Mouse (Mus musculus) spleen, postnatal 36 days (tissue): ENCODE results near the gene Fam166b.

Source experiments
- DNase-seq, 2 experiments: peaks; one replicate each; pipeline ENCODE4 v3.0.0; 2022; ENCODE audit warnings: low spot score in 2 of 2, mixed read lengths in 1 of 2

Gene Fam166b

DNA sequence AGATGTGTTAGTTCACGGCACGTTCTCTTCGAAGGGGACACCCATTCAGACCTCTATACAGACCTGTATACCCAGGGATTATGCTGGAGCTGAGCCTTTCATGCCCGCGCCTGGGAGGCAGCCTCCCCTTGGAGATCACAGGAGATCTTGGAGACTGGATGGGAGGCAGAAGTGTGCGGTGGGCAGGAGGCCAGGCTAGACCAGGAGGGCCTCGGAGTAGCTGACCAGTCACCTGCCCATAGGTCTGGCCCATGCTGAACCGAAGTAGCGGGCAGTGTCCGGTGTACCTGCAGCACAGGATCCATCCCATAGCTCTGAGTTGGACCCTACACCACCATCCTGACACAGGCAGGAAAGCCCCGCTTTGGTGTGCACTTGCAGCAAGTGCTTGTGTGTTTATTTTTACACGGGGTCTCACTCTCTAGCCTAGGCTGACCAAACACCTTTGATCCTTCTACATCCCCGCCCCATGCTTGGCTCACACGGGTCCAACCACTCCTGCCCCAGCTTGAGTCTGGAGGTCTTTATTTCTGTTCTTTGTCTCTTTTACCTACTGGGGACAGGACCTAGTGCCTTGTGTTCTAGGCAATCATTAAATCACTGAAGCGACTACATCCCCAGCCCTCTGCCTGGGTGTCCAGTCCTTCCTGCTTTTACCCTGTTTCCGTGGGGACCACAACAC, 613 bp downstream of the Fam166b start:
- DNase-seq, result no peak

DNA sequence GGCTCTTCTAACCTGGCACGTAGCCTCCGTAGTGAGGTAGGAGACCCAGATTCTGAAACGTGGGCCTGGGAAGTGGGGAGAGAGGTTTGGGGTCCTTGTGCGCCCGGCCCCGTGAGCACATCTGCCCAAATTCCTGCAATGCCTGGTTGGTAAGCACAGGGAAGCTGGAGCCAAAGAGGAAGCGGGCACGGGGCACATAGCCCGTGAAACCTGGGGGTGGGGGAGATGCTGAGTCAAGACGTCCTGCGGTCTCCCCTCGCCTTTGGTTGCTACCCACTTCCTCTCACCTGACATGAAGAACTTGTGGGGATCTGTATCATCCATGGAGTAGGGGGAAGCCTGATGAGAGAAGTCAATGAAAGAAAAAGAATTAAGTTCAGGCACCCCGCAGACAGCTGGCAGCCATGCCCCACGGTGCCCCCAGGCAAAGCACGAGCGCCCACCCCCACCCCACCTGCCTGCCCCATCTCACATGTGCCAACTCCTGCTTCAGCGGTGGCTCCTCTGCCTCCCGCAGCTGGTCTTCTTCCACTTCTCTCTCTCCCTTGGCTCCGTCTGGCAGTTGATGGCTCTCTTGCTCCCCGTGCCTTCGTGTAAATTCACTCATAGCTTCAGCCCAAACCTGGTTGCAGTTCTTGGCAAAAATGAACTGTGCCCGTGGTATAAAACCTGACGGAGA, 1.3 kb downstream of the Fam166b start:
- peak; percentile 32 to 40 for DNase-seq

DNA sequence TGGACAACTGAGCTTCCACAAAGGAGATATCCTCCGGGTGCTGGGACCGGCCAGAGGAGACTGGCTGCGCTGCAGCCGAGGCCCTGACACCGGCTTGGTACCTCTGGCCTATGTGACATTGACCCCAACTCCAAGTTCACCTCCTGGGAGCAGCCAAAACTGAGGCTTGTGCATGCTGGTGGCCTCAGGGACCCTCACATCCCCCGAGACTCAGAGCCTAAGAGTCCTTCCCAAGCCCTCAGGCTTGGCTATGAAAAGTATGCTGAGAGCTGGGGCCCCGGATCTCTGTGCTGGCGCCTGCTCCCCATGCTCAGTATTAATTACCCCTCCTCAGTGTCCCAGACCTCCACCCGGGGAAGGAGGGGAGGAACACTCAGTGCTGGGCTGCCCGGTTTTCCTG, 2.4 kb downstream of the Fam166b start:
- no peak for DNase-seq

DNA sequence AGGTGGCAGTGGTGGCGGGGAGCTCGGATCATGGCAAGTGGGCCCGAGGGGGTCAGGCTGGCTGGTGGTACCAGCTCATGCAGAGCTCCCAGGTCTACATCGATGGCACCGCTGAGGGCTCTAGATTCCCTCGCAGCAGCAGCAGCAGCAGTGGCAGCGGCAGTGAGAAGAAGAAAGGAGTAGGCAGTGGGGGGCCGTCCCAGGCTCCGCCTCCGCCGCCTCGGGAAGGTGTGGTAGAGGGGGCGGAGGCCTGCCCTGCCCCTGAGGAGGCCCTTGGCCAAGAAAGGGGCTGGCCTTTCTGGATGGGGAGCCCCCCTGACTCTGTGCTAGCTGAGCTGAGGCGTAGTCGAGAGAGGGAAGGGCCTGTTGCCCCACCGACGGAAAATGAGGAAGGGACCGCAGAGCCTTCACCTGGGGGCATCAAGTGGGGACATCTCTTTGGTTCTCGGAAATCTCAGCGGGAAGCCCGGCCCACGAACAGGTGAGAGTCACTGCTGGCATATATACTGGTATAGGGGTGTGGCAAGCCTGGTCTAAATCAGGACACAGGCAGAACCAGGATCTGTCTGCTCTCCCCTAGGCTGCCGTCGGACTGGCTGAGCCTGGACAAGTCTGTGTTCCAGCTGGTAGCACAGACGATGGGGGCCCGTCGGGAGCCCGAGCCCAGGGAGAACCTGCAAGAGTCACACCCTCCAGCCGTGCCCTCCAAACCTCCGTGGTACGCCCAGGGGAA, 3.1 kb downstream of the Fam166b start:
- DNase-seq, result no peak

DNA sequence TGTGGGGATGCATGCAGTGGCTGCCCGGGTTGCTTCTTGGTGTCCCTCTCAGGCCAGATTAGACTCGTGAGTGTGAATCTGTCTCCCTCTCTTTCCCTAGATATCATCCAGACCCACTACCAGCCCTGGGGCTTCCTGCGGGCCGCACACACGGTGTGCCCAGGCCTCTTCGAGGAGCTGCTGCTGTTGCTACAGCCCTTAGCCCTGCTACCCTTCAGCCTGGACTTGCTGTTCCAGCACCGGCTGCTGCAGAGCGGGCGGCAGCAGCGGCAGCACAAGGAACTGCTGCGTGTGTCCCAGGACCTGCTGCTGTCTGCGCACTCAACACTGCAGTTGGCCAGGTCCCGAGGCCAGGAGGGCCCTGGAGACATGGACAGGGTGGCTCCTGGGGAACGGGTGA, 3.7 kb downstream of the Fam166b start:
- no peak for DNase-seq

DNA sequence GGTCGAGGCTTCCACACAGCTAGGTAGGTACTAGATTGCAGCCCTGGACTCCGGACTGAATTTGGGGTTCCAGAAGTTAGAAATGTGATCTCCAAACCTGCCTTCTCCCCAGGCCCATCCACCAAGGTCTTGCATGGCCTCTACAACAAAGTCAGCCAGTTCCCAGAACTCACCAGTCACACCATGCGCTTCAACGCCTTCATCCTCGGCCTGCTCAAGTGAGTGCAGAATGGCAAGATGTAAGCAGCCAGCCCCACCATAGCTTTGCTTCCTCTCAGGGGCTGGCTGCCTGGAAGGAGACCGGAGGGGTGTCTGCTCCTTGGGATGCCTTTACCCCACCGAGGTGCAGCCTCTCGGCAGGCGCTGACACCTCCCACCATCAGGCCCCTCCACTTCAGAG, 4.9 kb downstream of the Fam166b start:
- DNase-seq, result no peak

DNA sequence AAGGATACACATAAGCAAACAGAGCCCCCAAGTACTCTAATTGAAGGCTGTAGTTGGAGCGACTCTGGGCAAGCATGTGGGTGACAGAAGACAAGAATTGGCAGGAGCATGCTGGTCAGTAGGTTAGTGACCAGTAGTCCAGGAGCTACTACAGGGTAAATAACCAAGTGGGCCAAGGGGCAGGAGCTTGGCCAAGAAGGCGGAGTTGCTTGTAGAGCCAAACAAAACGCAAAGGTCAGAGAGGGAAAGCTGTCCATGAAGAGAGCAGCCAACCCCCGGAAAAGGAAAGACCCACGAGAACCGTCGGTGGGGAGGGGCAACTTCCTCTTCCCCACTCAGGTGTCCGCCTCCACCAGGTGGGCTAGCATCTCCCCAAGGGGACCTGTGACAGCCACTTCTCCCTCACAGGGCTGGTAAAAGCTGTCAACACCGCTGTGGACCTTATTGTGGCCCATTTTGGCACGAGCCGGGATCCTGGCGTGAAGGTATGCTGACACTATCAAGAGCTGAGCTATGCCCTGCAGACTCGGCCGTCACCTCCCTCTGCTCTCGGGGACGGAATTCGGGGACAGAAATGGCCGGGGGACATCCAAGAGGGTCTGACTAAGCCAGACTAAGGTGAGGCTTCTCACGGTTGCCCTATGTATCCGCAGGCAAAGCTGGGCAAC, 5.5 kb downstream of the Fam166b start:
- no peak for DNase-seq

DNA sequence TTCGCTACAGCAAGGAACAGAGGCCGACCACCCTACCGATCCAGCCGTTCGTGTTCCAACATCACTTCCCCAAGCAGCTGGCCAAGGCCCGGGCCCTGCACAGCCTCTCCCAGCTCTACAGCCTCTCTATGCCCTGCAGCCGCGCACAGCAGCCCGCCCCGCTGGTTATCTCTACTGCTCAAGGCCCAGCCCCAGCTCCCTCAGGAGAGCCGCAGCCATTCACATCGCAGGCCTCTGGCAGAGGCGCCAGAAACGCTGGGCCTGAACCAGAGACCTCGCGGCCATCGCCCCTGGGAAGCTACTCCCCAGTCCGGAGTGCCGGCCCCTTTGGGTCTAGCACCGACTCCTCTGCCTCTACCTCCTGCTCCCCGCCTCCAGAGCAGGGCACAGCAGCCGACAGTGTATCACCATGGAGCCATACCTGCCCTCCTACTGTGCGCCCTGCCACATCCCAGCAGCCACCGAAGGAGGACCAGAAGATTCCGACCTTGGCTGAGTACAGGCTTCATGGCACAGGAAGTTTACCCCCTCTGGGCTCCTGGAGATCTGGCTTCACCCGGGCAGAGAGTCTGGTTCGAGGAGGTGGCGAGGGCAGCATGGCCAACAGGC, 7.2 kb downstream of the Fam166b start:
- DNase-seq, result no peak

DNA sequence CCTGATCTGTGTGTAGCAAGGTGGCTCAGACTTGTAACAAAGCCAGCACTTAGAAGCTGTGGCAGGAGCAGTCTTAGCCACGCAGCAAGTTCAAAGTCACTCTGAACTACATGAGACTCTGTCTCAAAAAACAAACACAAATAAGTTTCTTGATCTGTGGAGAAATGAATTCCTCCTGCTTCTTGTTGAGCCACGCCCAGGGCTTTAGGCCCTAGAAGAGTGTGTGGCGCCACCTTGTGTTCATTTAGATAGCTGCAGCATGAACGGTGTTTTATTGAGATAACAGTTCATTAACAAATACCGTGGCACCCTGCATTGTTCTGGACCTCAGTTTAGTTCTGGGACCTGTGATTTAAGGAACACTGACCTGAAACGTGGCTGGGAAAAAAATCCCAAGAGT, 8.6 kb downstream of the Fam166b start:
- peak; percentile 38 to 63 for DNase-seq

DNA sequence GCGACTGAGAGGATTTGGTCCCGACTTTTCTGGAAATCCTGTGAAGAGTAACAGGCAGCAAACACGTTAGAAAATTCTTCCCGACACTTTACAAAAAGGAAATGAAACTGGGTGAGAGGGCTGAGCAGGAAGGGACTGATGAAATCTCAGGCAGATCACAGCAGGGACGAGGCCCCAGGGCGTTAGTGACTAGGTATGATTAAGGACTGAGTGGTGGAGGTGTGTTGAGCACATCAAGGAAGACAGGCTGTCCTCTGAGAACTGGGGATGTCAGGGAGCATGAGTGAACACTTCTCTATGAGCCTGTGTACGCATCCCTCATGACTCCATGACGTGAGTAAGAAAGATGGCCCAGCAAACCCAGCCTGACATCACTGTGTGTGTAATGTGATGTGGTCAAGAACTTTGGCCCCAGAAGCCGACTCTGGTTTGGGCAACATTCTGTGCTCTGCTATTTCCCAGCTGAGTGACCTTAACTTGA, 9.1 kb downstream of the Fam166b start:
- no peak for DNase-seq

DNA sequence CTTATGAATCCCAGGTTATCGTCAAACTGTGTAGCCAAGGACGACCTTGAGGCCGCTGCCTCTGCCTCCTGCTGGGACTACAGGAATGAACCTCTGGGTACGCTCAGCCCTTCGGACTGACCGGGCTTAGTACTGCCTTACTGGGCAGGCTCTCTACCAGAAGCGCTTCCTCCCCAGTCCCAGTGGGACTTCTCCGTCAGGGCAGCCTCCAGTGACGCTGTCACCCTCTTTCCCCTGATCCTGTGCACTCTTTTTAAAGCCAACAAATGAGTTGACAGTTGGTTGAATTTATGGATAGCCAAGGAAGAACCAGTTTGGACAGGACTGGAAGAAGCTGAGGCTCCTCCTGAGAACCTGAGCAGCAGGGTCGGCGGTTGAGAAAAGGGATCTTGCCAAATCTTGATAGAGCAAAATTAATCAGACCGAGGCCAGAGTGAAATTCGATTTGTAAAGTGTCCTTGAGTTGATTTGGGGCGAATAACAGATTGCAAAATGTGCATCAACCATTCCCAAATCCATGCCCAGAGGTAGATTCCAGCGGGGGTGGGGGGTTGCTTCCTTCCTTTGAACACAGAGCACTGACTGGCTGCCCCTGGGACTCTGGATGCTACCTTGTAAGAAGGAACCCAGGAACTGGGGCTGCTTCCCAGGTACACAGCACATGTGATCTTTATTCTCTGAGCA, 9.8 kb downstream of the Fam166b start:
- DNase-seq, result no peak

DNA sequence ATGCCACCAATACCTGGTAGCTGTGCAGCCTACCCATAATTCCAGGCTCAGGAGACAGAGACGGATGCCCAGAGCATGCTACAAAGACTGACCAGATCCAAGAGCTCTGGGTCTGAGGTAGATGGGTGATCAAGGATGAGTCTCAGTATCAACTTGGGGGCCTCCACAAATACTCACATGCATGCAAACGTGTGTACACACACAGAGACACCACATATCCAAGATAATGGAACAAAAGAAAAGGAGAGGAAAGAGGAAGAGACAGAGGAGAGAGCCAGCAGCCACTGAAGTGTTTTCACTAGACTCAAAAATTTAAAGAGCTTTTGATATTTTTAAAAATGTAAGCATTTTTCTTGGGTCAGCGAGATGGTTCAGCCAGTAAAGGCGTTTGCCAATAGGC, 10.5 kb downstream of the Fam166b start:
- DNase-seq, result no peak

DNA sequence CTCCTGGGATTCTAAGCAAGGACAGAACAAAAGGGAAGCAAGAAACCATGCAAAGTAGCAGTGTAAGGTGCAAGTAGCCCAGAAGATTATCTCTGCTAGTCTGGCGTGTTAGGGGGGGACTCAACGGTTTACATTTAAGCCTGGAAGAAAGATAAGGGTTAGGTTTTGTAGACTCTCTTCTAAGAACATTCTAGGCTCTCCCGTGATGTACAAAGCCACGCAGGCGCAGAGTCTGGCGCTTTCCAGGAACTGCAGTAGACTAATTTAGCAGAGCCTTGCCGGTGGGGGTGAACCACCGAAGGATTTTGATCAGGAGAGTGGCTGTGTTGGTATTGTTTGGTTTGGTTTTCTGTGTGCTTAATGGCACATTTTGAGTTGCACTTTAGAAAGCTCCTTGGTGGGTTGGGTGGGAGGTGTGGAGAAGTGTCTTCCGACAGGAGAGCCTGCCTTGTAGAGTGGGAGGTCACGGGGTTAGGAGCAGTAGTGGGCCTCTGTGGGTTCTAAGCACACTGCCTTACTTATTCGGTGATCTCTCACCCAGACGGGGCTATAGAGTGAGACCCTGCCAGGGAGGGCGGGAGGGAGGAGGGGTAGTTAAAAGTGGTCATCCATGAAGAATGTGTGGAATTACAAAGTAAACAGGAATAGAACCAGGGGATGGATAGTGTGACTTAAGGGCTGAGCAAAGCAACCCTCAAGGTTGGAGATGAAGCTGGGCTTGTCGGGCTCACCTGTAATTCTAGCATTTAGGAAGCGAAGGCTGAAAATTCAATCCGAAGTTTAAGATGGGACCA, 11.5 kb downstream of the Fam166b start:
- DNase-seq, result no peak

DNA sequence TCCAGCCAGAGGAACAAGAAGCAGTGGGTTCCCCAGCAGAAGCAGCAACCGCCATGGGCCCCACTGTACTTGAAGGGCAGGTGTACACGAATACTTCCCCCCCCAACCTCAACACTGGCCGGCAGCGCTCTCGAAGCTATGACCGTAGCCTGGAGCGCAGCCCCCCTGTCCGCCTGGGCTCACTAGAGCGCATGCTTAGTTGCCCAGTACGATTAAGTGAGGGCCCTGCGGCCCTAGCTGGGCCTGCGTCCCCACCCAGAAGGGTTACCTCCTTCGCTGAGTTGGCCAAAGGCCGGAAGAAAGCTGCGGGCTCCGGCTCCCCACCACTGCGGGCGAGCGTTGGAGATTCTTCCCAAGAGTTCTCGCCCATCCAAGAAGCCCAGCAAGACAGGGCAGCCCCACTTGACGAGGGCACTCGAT, 12.9 kb downstream of the Fam166b start:
- no peak for DNase-seq

DNA sequence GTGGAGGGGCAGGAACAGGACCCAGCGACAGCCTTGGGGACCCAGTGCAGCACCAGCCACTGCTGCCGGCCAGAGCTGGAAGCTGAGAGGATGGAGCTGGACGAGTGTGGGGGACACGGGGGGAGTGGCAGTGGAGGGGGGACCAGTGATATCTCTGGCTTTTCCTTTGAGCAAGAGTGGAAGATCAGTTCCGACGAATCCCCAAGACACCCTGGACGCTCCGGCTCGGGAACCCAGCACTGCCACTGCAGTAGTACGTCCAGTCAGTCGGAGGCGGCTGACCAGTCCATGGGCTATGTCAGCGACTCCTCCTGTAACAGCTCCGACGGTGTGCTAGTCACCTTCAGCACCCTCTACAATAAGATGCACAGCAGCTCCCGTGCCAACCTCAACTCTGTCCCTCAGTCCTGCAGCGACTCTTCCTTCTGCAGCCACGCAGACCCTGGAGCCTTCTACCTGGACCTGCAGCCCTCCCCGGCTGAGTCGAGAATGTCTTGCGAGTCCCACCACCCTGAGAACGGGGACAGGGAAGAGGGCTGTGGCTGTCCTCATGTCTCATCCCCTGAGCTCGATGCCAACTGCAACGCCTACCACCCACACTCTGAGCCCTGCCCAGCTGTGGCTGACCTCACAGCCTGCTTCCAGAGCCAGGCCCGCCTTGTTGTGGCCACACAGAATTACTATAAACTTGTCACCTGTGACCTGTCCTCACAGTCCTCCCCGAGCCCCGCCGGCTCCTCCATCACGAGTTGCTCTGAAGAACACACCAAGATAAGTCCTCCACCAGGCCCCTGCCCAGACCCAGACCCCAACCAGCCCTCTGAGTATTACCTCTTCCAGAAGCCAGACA, 13.5 kb downstream of the Fam166b start:
- DNase-seq, result no peak

DNA sequence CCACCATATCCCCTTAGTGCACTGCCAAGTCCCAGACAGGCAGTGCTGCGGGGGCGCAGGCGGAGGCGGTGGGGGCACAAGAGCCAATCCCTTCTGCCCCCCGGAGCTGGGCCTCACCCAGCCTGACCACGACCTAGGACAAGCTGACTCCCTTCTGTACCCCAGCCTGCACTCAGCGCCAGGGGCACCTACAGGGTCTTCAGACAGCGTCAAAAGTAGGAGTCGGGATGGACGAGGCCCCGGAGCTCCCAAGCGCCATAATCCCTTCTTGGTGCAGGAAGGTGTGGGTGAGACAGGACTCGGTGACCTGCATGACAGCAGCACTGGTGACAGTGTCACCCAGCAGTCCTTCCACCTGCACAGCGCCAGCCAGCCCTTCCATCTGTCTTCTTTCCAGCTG, 14.2 kb downstream of the Fam166b start:
- DNase-seq, result no peak

DNA sequence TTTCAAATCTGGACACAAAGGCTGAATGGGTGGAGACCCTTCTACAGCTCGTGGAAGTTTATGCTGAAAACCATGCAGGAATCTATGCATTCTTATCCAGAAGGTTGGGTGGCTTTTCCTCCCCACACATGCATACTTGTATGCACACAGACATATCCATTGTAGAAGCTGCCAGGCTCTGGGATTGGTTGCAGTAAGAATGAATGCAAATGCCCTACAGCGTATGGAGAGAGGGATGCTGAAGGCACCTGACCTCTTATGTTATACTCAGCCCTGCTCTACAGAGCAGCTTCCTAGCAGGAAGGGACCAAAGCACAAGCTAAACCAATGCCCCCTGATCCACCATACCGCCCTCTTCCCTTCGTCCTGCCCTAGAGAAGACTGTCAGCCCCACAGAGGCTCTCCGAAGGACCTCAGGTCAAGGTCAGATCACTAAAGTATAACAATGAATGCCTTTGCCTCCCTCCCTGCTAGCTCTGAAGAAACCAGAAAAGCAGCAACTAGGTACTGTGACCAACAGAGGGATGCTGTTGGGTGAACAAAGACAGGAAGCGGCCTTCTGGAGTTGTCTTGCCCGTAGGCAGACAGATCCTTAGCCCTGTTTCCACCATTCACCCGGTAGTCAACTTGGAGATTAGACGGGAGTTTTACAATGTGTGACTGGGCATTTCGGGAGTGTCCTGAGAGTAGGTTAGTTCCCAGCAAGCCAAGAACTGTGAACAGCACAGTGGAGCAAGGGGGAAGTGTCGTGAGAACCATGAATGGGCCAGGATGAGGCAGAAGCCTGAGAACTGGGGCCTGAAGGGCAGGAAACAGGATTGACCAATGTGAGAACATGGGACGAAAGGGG, 21.6 kb downstream of the Fam166b start:
- no peak for DNase-seq

DNA sequence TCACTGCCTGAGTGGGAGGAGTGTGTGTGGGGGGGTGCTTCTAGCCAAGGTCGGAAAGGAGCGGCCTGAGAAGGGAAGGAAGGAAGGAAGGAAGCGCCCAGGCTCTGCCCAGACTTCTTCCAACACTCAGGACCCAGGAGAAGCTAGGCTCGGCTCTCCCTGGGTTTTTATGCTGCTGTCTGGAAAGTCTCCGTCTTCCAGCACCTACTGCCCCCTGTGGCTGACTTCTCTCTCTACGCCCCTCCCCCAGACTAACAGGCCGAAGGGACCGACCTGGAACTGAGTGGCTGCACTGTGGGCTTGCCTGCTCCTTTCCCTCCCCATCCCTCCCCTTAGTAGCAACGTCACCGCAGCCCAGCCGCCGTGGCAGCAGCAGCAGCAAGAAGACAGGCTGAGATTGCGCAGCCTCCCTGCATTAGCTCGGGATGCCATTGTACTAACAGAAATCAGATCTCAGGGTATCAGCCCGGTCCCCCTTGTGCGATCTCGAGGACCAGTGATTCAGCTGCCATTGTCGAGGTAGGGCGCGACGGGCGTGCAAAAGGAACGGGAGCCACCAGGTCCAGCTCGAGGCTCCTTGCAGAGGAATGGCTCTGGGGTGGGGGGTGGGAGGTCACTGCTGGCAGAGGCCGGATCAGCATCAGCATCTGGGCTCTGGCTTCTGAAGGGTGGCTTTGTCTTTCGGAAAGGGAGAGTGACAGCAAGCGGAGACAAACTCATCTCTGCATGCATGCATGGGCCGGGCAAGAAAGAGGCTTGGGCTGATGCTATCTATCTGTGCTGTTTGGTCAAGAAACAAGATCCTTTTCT, 22.6 kb downstream of the Fam166b start:
- peak in 1 of 2 experiments; percentile 17 for DNase-seq
